Mouse (Mus musculus): ENCODE results near the gene Cpb2. TPM values are rescaled to one million over a fixed set of nuclear protein-coding genes. Genes with fewer than 3 reads are reported as not detected.

Cpb2 gene
- polyA plus RNA-seq, 3 experiments from 2014 or later: not detected

- no peak for ATAC-seq
Measured at GRCm38 (mm10) chr14:75246024-75247000, 4.2 kb downstream of the Cpb2 start.

DNA sequence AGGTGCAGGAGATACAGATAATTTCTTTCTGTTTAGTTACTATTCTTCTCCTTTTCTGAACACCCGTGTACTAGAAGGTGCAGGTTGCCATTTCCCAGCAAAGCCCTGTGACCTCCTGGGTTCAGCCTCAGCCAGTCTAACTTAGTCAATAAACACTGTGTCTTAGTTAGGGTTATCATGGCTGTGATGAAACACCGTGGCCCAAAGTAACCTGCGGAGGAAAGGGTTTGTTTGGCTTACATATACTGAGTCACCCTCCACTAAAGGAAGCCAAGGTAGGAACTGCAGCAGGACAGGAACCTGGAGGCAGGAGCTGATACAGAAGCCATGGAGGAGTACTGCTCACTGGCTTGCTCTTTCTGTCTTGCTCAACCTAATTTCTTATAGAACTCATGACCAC, 8.3 kb downstream of the Cpb2 start:
- ATAC-seq: no peak

DNA sequence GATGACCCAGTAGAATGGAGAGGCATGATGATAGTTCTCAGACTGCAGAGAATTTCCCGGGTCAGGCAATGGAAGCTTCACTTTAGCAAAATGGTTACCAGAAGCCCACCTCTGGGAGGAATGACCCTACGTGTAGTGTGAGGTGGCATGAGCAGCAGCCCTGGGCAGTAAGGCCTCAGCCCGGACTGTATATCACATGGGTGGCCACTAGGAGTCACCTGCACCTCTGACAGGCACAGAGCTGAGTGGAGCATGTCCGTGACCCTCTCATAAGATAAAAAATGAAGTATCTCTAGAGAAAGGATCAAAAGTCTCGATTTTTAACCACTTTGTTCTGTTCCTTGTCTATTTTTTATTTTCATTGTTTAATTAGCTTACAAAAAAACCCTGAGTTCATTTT, 14.4 kb downstream of the Cpb2 start:
- ATAC-seq: no peak

DNA sequence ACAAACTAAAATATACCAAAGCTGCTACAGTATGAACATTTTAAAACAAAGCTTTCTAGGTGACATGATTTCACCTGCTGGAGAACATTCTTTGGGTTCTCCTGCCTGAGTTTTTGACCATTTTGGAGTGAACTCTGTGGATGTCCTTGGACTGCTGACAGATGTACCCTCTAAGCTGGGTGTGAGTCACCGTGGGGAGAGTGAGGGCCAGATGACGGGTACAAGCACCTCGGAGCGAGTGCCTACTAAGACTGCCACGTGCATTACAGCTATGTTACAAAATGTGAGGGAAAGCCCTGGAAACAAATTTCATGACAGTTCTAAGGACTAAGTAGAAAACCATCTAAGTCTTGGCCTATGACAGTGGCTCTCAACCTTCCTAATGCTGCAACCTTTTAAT, 27.4 kb downstream of the Cpb2 start:
- no peak for ATAC-seq

- no peak for ATAC-seq
Measured at GRCm38 (mm10) chr14:75279716-75280115, 37.6 kb downstream of the Cpb2 start.

DNA sequence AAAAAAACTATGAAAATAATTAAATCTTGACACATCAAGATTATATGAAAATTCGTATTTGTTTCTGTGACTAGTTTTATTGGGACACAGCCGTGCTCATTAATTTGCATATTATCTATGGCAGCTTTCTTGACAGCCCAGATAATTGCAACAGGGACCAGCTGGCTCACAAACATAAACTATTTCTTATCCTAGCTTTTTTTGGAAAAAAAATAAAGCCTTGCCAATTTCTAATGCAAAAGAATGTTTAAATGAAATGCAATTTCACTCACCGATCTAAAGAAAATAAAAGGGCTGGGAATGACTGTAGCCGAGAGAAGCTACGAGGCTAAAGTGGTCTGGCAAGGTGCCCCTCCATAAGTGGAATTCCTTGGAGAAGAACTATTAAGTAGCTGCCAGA, 38.3 kb downstream of the Cpb2 start:
- no peak for ATAC-seq

- no peak for ATAC-seq
Measured at GRCm38 (mm10) chr14:75283609-75284192, 41.6 kb downstream of the Cpb2 start.

DNA sequence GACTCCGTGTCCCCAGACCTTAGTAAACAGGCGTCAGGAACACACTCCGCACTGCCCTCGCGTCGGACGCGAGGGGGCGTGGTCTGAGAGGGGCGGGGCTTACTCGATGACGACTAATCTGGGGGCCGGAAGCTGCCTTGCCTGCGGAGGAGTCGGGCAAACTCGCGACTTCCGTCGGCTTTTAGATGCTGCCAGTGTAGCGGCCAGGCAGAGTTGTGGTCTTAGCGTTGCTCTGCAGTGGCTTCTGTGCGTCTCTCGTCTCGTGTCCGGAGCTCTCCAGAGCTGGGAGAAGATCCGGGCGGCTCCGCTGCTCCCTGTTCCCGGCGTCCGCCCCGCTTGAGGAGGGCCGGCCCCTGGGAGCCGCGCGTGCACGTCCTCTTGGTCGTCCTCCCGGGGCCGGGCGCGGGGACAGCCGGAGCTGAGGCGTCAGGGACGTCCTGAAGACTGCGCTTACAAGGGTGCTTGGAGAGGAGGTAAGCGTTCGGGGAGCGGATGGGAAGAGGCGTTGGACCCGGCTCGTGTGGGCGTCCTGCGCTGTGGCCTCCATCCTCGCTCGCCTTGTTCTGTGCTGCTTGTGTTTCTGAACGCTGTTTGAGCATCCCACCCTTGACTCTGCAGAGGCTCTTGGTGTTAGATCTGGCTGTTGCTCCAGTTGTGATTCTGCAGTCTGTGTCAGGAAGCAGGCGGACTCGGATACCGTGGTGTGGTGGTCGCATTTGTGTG, 42.3 kb downstream of the Cpb2 start, which contains the start of gene Zc3h13:
Gene Zc3h13, plus strand, starts transcription at position 181 of the 723 bp plus-strand sequence.
- ATAC-seq: peak; percentile 96

- ATAC-seq: peak; percentile 84
Measured at GRCm38 (mm10) chr14:75301081-75301480, 59.0 kb downstream of the Cpb2 start.

DNA sequence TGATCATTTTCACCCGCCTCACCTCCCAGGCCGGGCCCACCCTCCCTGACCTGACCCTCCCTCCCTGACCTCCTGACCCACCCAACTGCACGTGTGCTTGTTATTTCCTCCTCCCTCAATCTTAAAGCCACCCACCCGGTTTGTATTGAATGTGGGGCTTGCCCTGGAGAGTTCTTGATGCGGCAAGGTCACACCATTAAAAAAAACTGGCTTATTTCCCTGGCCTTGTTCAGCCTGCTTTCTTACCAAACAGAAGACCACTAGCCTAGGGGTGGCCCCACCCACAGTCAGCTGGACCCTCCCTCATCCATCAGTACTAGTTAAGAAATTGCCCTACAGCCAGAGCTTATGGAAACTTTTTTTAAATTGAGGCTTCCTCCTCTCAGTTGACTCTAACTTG, 61.7 kb downstream of the Cpb2 start:
- ATAC-seq: no peak

DNA sequence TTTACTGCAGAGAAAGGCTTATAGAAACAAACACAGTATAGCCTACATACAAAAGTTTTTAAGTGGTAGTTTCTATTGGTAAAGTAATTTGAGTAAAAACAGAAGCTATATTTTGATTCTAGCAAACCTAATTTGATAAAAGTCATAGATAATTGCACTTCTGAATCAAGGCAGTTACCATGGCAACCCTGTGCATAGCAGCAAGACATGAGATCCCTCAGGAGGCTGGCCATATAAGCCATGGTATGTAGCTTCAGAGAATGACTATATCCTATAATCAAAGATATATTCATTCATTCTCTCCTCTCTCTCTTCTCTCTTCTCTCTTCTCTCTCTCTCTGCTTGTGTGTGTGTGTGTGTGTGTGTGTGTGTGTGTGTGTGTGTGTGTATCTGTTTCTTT, 65.8 kb downstream of the Cpb2 start:
- ATAC-seq: no peak

- no peak for ATAC-seq
Measured at GRCm38 (mm10) chr14:75309336-75309992, 67.4 kb downstream of the Cpb2 start.

- ATAC-seq: no peak
Measured at GRCm38 (mm10) chr14:75314484-75314883, 72.4 kb downstream of the Cpb2 start.

DNA sequence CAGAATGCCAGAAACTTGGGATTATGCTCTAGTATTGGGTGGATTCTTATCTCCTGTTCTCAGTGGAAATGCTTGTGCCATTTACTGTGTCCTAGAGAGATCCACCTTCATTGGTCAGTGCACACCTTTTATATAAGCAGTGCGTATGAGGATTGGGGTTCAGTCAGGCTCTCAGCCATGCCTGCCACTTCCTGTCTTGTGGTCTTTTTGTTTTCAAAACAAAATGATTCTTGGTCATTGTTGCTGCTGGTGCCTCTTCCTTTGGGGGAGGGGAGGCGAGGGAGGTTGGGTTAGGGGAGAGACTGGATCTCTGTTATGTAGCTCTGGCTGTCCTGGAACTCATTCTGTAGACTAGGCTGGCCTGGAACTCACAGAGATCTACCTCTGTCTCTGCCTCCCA, 76.6 kb downstream of the Cpb2 start:
- peak; percentile 85 for ATAC-seq

DNA sequence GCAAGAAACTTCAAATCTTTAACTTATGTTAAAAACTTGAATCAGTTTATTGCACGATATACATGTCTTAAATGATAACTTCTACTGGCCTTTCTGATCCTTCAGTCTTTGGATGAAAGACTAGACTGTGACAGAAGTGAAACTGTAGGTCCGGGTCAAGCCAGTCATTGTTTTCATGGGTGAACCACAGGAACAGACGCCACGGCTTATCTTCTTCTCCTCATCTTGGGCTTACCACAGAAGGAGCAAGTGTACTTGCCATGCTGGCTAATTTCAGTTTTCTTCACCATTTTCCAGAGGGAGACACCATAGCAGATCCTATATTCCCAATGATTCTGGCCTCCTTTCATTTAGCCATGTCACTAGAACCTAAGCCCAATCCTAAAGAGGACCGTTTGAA, 78.2 kb downstream of the Cpb2 start:
- ATAC-seq: no peak

GRCm38 (mm10) chr14:75323354-75323753, 81.3 kb downstream of the Cpb2 start:
- ATAC-seq: no peak

GRCm38 (mm10) chr14:75328062-75328461, 86.0 kb downstream of the Cpb2 start:
- ATAC-seq: no peak

GRCm38 (mm10) chr14:75330621-75331020, 88.5 kb downstream of the Cpb2 start:
- ATAC-seq: no peak
